Mouse (Mus musculus) frontal cortex, postnatal 14 days (tissue): Measurements from ENCODE around the gene Tspan5.

Experiments used
- DNase-seq, 2 experiments: peaks; one replicate each; pipeline ENCODE4 v3.0.0; 2022; ENCODE audit warnings: low spot score in 2 of 2

Tspan5 gene

GRCm38 (mm10) chr3:138847809-138848208, 105.8 kb downstream of the Tspan5 start:
- DNase-seq = no peak

- DNase-seq = no peak
These were observed 107.8 kb downstream of the Tspan5 start for GRCm38 (mm10) chr3:138849755-138850301.

- no peak for DNase-seq
These were observed 109.9 kb downstream of the Tspan5 start for GRCm38 (mm10) chr3:138851876-138852275.

GRCm38 (mm10) chr3:138852982-138853689, 111.1 kb downstream of the Tspan5 start:
- no peak for DNase-seq

GRCm38 (mm10) chr3:138853996-138854836, 112.2 kb downstream of the Tspan5 start:
- DNase-seq = no peak

- no peak for DNase-seq
These were observed 113.4 kb downstream of the Tspan5 start for GRCm38 (mm10) chr3:138855387-138855786.

GRCm38 (mm10) chr3:138856946-138857345, 115.0 kb downstream of the Tspan5 start:
- no peak for DNase-seq

- no peak for DNase-seq
These were observed 116.0 kb downstream of the Tspan5 start for GRCm38 (mm10) chr3:138857805-138858546.

GRCm38 (mm10) chr3:138858649-138859048, 116.7 kb downstream of the Tspan5 start:
- DNase-seq = no peak

- DNase-seq = no peak
These were observed 117.2 kb downstream of the Tspan5 start for GRCm38 (mm10) chr3:138859166-138859565.

- DNase-seq = no peak
These were observed 117.7 kb downstream of the Tspan5 start for GRCm38 (mm10) chr3:138859666-138860065.

- no peak for DNase-seq
These were observed 118.3 kb downstream of the Tspan5 start for GRCm38 (mm10) chr3:138860257-138860760.

GRCm38 (mm10) chr3:138861032-138861431, 119.0 kb downstream of the Tspan5 start:
- no peak for DNase-seq

GRCm38 (mm10) chr3:138861589-138861988, 119.6 kb downstream of the Tspan5 start:
- DNase-seq = no peak

GRCm38 (mm10) chr3:138864166-138864648, 122.2 kb downstream of the Tspan5 start:
- no peak for DNase-seq

GRCm38 (mm10) chr3:138865271-138865670, 123.3 kb downstream of the Tspan5 start:
- no peak for DNase-seq

- no peak for DNase-seq
These were observed 125.3 kb downstream of the Tspan5 start for GRCm38 (mm10) chr3:138867149-138867848.

- DNase-seq = no peak
These were observed 126.4 kb downstream of the Tspan5 start for GRCm38 (mm10) chr3:138868409-138868808.

- DNase-seq = no peak
These were observed 133.3 kb downstream of the Tspan5 start for GRCm38 (mm10) chr3:138875282-138875681.

GRCm38 (mm10) chr3:138875936-138876335, 133.9 kb downstream of the Tspan5 start:
- no peak for DNase-seq

- DNase-seq = no peak
These were observed 134.4 kb downstream of the Tspan5 start for GRCm38 (mm10) chr3:138876418-138876817.
